Mouse (Mus musculus): ENCODE measurements at regions not wholly inside any gene's neighbourhood (a gene's known extent, or its start where the extent isn't known, plus 50 kb on each side); places are given as distances from the start of the nearest gene placed in this dataset.

- no peak for DNase-seq
These were observed 360.0 kb upstream of the Meox2 start for GRCm38 (mm10) chr12:36748345-36748744.

- no peak for DNase-seq
These were observed 342.9 kb upstream of the Meox2 start for GRCm38 (mm10) chr12:36765315-36766058.

GRCm38 (mm10) chr12:36766167-36766566 lies 342.2 kb upstream of the Meox2 start:
- DNase-seq = no peak

- no peak for DNase-seq
These were observed 327.6 kb upstream of the Meox2 start for GRCm38 (mm10) chr12:36780761-36781160.

GRCm38 (mm10) chr12:36790866-36791265 lies 317.5 kb upstream of the Meox2 start:
- no peak for DNase-seq

- DNase-seq = no peak
These were observed 316.9 kb upstream of the Meox2 start for GRCm38 (mm10) chr12:36791430-36791829.

- DNase-seq = no peak
These were observed 316.1 kb upstream of the Meox2 start for GRCm38 (mm10) chr12:36792205-36792604.

GRCm38 (mm10) chr12:36793799-36794198 lies 314.5 kb upstream of the Meox2 start:
- no peak for DNase-seq

- DNase-seq = no peak
These were observed 312.1 kb upstream of the Meox2 start for GRCm38 (mm10) chr12:36796201-36796600.

- no peak for DNase-seq
These were observed 290.4 kb upstream of the Meox2 start for GRCm38 (mm10) chr12:36817938-36818337.

GRCm38 (mm10) chr12:36818852-36819251 lies 289.5 kb upstream of the Meox2 start:
- DNase-seq = no peak

GRCm38 (mm10) chr12:36826766-36827165 lies 281.6 kb upstream of the Meox2 start:
- no peak for DNase-seq

GRCm38 (mm10) chr12:36831307-36831997 lies 276.9 kb upstream of the Meox2 start:
- no peak for DNase-seq

GRCm38 (mm10) chr12:36842957-36843356 lies 265.4 kb upstream of the Meox2 start:
- DNase-seq = no peak

GRCm38 (mm10) chr12:36845130-36845529 lies 263.2 kb upstream of the Meox2 start:
- DNase-seq = no peak

- no peak for DNase-seq
These were observed 259.3 kb upstream of the Meox2 start for GRCm38 (mm10) chr12:36849086-36849485.

GRCm38 (mm10) chr12:36863113-36863512 lies 245.2 kb upstream of the Meox2 start:
- no peak for DNase-seq

- DNase-seq = no peak
These were observed 227.6 kb upstream of the Meox2 start for GRCm38 (mm10) chr12:36880724-36881123.

- DNase-seq = no peak
These were observed 195.0 kb upstream of the Meox2 start for GRCm38 (mm10) chr12:36913364-36913763.

GRCm38 (mm10) chr12:36917576-36918106 lies 190.7 kb upstream of the Meox2 start:
- no peak for DNase-seq

GRCm38 (mm10) chr12:36918294-36918876 lies 190.0 kb upstream of the Meox2 start:
- no peak for DNase-seq

GRCm38 (mm10) chr12:36923558-36923957 lies 184.8 kb upstream of the Meox2 start:
- DNase-seq = no peak

GRCm38 (mm10) chr12:36926225-36926624 lies 182.1 kb upstream of the Meox2 start:
- DNase-seq = no peak

- DNase-seq = peak in 1 of 2 experiments; percentile 2
These were observed 175.2 kb upstream of the Meox2 start for GRCm38 (mm10) chr12:36933118-36933610.
